Mouse (Mus musculus): ENCODE results near the gene Asic4. TPM values are rescaled to one million over a fixed set of nuclear protein-coding genes. Genes with fewer than 3 reads are reported as not detected.

The Asic4 gene
- polyA plus RNA-seq, 1 experiment, result not detected

DNA sequence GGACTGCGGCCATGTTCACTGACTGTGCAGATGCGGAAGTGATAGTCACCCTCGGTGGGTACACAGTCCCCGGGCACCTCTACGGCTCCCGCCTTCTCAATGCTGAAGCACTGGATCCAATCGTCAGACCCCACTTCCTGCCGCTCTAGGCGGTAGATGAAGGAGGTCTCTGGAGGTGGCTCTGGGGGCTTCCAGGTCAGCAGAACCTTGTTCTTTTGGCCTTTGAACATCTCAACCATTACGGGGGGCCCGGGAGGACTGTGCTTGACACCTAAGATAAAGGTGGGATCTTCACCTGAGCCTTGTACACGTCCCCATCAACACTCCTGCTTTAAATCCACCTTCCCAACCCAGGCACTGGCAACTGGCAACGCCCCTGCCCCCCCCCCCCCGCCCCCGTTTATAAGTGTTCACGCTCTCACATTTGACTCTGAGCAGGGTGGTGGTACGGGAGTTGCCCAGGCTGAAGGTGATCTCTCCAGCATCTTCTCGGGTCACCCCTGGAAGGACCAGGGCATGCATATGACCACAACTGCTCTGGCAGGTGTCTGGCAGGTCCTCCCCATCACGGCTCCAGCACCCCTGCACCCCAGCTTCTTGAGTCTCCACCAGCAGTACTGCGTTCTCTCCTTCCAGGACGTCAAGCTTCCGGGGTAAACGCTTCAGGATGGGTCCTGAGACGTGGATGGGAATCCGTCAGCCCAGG lies 52.9 kb downstream of the Asic4 start:
- Histone ChIP-seq H3K36me3 (ENCODE audit: control insufficient read depth) (peaks cover 7% of the 10 kb centered on the region; the same call in 1 of the 2 replicates), H3K4me3 (replicated peaks) (no peak overlapping the region), H3K4me1 (ENCODE audit: control insufficient read depth) (peaks cover 2% of the 10 kb centered on the region; the same call in 1 of the 2 replicates), H3K9me3 (ENCODE audit: control insufficient read depth, low read length) (no peaks in the 10 kb centered on the region; the same call in 1 of the 2 replicates), H3K27me3 (ENCODE audit: control insufficient read depth) (peaks cover 46% of the 10 kb centered on the region)
- TF ChIP-seq GATA1 (IDR thresholded peaks at IDR 0.05; ENCODE audit: low read length), result no peak
- TF ChIP-seq TAL1 (IDR thresholded peaks at IDR 0.05; ENCODE audit: low read length), result no peak

DNA sequence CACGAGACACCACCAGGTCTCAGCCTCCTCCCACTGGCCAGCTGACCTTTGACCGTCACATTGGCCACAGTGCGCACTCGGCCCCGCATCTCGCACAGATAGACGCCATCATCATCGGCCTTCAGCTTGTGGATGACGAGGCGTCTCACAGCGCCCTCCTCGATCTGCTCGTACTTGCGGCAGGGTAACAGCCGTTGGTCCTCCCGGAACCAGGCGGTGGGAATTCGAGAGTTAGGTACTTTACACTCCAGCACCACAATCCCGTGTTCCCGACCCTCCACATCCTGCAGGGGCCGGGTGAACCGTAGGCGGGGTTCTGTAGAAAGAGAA lies 53.4 kb downstream of the Asic4 start:
- no peaks in the 10 kb centered on the region; the same call in 1 of the 2 replicates for H3K9me3 ChIP-seq (ENCODE audit: control insufficient read depth, low read length)
- peaks cover 2% of the 10 kb centered on the region; the same call in 1 of the 2 replicates for H3K4me1 ChIP-seq (ENCODE audit: control insufficient read depth)
- TF ChIP-seq GATA1 (IDR thresholded peaks at IDR 0.05; ENCODE audit: low read length), result no peak
- no peak for TF ChIP-seq TAL1 (IDR thresholded peaks at IDR 0.05; ENCODE audit: low read length)
- H3K27me3 ChIP-seq (ENCODE audit: control insufficient read depth), result peaks cover 46% of the 10 kb centered on the region
- H3K36me3 ChIP-seq (ENCODE audit: control insufficient read depth), result peaks cover 7% of the 10 kb centered on the region; the same call in 1 of the 2 replicates
- no peak overlapping the region for H3K4me3 ChIP-seq (replicated peaks)

DNA sequence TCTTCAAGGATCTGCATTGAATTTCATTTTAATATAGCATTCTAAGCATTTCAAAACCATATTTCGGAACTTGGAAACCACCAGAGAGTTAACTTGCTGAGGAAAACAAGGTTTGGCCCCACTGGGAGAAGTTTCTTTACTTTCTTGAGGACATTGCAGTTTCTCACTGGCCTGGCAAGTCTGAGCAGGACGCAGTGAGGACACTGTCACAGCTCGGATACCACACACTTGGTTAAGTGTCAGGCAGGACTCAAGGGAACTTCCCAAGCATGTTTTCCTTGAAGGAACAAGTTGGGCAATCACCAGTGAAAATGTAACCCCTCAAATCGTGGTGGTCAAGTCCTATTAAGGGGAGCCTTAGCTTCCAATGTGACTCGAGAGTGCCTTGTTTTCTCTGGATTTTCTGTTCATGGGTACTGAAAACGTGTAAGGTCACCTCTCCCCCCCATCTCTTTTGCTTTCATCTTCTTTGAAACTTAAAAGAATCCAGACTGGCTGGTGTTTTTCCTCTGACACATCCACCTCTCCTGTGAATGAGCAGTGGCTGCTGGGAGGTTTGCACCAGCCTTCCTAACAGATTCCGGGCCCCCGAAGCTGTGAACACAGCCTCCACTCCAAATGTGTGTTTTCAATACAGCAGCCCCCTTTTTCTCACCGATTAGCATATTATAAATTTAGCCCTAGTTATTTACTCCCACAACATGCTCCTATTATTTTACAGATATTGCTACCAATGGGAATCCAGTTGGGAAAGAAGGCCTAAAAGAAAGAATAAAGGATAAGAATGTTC lies 54.2 kb downstream of the Asic4 start:
- Histone ChIP-seq H3K4me3 (replicated peaks) (no peak overlapping the region), H3K4me1 (ENCODE audit: control insufficient read depth) (peaks cover 2% of the 10 kb centered on the region; the same call in 1 of the 2 replicates), H3K9me3 (ENCODE audit: control insufficient read depth, low read length) (no peaks in the 10 kb centered on the region; the same call in 1 of the 2 replicates), H3K27me3 (ENCODE audit: control insufficient read depth) (peaks cover 47% of the 10 kb centered on the region), H3K36me3 (ENCODE audit: control insufficient read depth) (peaks cover 7% of the 10 kb centered on the region; the same call in 1 of the 2 replicates)
- no peak for TF ChIP-seq TAL1 (IDR thresholded peaks at IDR 0.05; ENCODE audit: low read length)

DNA sequence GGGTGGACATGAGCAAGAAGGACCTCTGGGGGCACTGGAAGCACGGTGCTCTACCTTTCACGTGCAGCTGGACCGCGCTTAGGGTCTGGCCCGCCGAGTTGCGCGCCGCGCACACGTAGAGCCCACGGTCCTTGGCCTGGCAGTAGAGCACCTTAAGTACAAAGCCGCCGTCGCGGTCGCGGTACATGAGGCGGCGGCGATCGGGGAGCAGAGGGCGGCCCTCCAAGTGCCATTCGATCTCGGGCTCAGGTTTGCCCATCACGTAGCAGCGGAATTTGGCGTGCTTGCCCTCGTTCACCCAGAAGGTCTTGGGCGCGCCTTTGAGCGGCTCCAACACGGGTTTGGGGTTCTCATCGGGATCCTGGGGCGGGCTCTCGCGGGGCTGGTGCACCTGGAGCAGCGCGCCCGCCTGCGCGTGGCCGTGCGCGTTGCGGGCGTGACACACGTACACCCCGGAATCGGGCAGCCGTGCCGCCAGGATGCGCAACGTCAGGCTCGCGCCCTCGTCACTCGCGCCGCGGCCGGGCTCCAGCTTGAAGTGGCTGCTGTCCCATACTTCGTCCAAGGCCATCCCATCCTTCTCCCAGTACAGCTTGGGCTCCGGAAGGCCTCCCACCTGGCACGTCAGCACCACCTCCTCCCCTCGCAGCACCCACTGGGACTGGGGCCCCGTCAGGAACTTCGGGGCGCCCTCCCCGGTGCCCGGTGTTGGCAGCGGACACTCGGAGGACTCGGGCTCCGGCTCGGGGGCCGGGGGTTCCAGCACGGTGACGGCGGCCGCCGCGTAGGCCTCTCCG lies 55.1 kb downstream of the Asic4 start:
- Histone ChIP-seq H3K27me3 (ENCODE audit: control insufficient read depth) (peaks cover 50% of the 10 kb centered on the region), H3K4me3 (replicated peaks) (peak overlapping the region; percentile 58), H3K9me3 (ENCODE audit: control insufficient read depth, low read length) (no peaks in the 10 kb centered on the region; the same call in 1 of the 2 replicates), H3K4me1 (ENCODE audit: control insufficient read depth) (peaks cover 2% of the 10 kb centered on the region; the same call in 1 of the 2 replicates), H3K36me3 (ENCODE audit: control insufficient read depth) (peaks cover 7% of the 10 kb centered on the region; the same call in 1 of the 2 replicates)
- TF ChIP-seq TAL1 (IDR thresholded peaks at IDR 0.05; ENCODE audit: low read length) (no peak), GATA1 (IDR thresholded peaks at IDR 0.05; ENCODE audit: low read length) (no peak)

DNA sequence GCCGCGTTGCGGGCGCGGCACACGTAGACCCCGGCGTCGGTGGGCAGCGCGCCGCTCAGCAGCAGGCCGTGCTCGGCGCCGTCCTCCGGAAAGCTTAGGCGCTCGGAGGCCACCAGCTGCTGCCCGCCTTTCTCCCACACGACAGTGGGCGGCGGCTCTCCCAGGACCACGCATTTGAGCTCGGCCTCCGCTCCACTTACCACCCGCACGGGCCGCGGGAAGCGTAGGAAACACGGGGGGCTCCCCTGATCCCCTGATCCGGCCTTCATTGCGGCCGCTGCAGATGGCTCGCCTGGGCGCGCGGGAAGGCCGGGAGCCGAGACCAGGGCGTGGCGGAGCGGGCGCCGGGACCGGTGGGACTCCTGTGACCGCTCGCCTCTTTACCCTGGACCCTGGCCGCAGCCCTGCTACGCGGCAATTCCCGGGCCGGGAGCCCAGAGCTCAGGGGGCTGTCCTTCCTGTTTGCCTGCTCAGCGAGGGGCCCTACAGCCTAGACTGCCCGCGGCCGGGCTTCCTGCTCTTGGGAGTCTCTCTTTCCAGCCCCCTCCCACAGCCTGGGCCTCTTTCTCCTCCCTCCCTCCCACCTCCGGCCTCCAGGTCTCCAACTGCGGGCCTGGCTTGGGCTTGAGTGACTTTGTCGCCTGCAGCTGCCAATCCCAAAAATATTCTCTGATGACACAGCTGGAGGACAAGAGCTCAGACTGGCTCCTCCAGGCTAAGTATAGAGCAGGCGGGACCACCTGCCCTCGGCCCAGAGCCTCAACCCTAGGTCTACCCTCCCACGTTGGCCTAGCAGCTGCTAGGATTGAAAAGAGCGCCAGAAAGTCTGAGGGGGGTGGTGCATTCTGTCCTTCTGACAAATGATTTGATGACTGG lies 56.0 kb downstream of the Asic4 start, which contains the start of gene Obsl1:
Obsl1 (minus strand) TSS at position 497 of the 876 bp plus-strand sequence.
- Histone ChIP-seq H3K4me1 (ENCODE audit: control insufficient read depth) (peaks cover 2% of the 10 kb centered on the region; the same call in 1 of the 2 replicates), H3K4me3 (replicated peaks) (peak within 1 kb of the TSS; percentile 58)

DNA sequence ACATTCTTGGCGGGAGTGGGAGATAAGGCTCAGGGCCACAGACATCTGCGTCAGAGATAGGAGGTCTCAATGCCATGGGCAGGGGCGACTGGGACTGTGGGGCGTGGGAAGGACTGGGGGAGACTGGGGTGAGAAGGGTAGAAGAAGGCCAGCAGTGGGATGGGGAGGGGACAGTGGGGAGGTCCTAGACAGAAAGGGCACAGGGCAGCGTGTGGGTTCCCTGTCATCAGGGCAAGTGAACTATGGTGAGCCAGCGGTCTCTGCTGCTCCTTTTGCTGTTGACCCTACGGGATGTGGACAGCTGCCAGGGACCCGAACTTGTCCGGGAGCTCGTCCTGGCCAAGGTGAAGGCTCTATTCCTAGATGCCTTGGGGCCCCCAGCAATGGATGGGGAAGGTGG lies 56.8 kb downstream of the Asic4 start, which contains the start of gene Inha:
Inha (plus strand) TSS at position 72 of the 400 bp plus-strand sequence.
- H3K4me3 ChIP-seq (replicated peaks), result peak within 1 kb of the TSS; percentile 58
- no peak for TF ChIP-seq TAL1 (IDR thresholded peaks at IDR 0.05; ENCODE audit: low read length)
- TF ChIP-seq GATA1 (IDR thresholded peaks at IDR 0.05; ENCODE audit: low read length), result no peak
- H3K9me3 ChIP-seq (ENCODE audit: control insufficient read depth, low read length), result no peaks in the 10 kb centered on the region; the same call in 1 of the 2 replicates
- peaks cover 50% of the 10 kb centered on the region for H3K27me3 ChIP-seq (ENCODE audit: control insufficient read depth)
- H3K36me3 ChIP-seq (ENCODE audit: control insufficient read depth), result peaks cover 4% of the 10 kb centered on the region; the same call in 1 of the 2 replicates
- H3K4me1 ChIP-seq (ENCODE audit: control insufficient read depth), result peaks cover 2% of the 10 kb centered on the region; the same call in 1 of the 2 replicates

More for the DNA sequence above, 56.0 kb downstream of the Asic4 start, which contains the start of gene Obsl1:
- TF ChIP-seq TAL1 (IDR thresholded peaks at IDR 0.05; ENCODE audit: low read length), result no peak
- TF ChIP-seq GATA1 (IDR thresholded peaks at IDR 0.05; ENCODE audit: low read length), result no peak
- Histone ChIP-seq H3K27me3 (ENCODE audit: control insufficient read depth) (peaks cover 50% of the 10 kb centered on the region), H3K9me3 (ENCODE audit: control insufficient read depth, low read length) (no peaks in the 10 kb centered on the region; the same call in 1 of the 2 replicates), H3K36me3 (ENCODE audit: control insufficient read depth) (peaks cover 7% of the 10 kb centered on the region; the same call in 1 of the 2 replicates)

DNA sequence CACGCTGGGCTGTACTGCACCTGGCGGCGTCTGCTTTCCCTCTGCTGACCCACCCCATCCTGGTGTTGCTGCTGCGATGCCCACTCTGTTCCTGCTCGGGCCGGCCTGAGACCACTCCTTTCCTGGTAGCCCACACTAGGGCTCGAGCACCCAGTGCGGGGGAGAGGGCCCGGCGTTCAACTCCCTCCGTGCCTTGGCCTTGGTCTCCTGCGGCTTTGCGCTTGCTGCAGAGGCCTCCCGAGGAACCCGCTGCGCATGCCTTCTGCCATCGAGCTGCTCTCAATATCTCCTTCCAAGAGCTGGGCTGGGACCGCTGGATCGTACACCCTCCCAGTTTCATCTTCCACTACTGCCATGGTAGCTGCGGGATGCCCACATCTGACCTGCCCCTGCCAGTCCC lies 59.4 kb downstream of the Asic4 start:
- Histone ChIP-seq H3K36me3 (ENCODE audit: control insufficient read depth) (no peaks in the 10 kb centered on the region), H3K27me3 (ENCODE audit: control insufficient read depth) (peaks cover 36% of the 10 kb centered on the region), H3K9me3 (ENCODE audit: control insufficient read depth, low read length) (no peaks in the 10 kb centered on the region; the same call in 1 of the 2 replicates), H3K4me3 (replicated peaks) (no peak overlapping the region), H3K4me1 (ENCODE audit: control insufficient read depth) (peaks cover 2% of the 10 kb centered on the region; the same call in 1 of the 2 replicates)
- TF ChIP-seq TAL1 (IDR thresholded peaks at IDR 0.05; ENCODE audit: low read length) (no peak), GATA1 (IDR thresholded peaks at IDR 0.05; ENCODE audit: low read length) (no peak)

Data from erythroblast, embryonic 14.5 days (primary cell).